ENCODE assay signal across 7 mouse cellular contexts in genomic region chr11:118648369-118648768, GRCm38 (mm10).
DNase-seq lines count a peak whose midpoint lies in the region; ATAC-seq lines count a peak whose summit lies in the region.

No protein-coding gene starts in this region.

- WGBS in midbrain, embryonic 14.5 days = 24% methylated on average over 5 of the region's 5 CpGs
- 27% methylated on average over 5 of the region's 5 CpGs for WGBS in midbrain, embryonic 13.5 days

- DNase-seq in midbrain, embryonic 14.5 days = peak; percentile 48
- DNase-seq in NIH3T3 (ENCODE audit: low read depth) = peak; percentile 24
- peak; percentile 89 for DNase-seq in cerebellum, adult 11-12 months
- DNase-seq in heart, adult 8-10 months (ENCODE audit: low spot score) = peak; percentile 26
- peak; percentile 53 for DNase-seq in lung, postnatal 10 days
- no peak for DNase-seq in natural killer cell, adult 2 months (ENCODE audit: low spot score in 2 of 2)

- ATAC-seq in midbrain, embryonic 14.5 days (ENCODE audit: low FRiP score, low TSS enrichment) = no peak
- no peak for ATAC-seq in midbrain, embryonic 13.5 days

- H3K27ac ChIP-seq in midbrain, embryonic 14.5 days (replicated peaks; ENCODE audit: low read depth, low read length) = no peak overlapping the region
- H3K27ac ChIP-seq in midbrain, embryonic 13.5 days = no peak overlapping the region

- H3K9ac ChIP-seq in midbrain, embryonic 14.5 days (replicated peaks; ENCODE audit: low read length) = no peak overlapping the region
- H3K9ac ChIP-seq in midbrain, embryonic 13.5 days (replicated peaks) = no peak overlapping the region

- no peaks in the 10 kb centered on the region for H3K36me3 ChIP-seq in midbrain, embryonic 14.5 days (ENCODE audit: control insufficient read depth, insufficient read depth, low read length)
- H3K36me3 ChIP-seq in midbrain, embryonic 13.5 days = no peaks in the 10 kb centered on the region

- H3K4me3 ChIP-seq in midbrain, embryonic 14.5 days (replicated peaks; ENCODE audit: low read depth, low read length) = no peak overlapping the region
- no peak overlapping the region for H3K4me3 ChIP-seq in midbrain, embryonic 13.5 days (replicated peaks)

- H3K9me3 ChIP-seq in midbrain, embryonic 14.5 days (ENCODE audit: control insufficient read depth, low read length) = no peaks in the 10 kb centered on the region
- H3K9me3 ChIP-seq in midbrain, embryonic 13.5 days = no peaks in the 10 kb centered on the region

- H3K4me1 ChIP-seq in midbrain, embryonic 14.5 days (ENCODE audit: control insufficient read depth, insufficient read depth, low read length) = 0 out of 2 replicates have a peak, but pooled peaks cover 4% of the 10 kb centered on the region
- H3K4me1 ChIP-seq in midbrain, embryonic 13.5 days (replicated peaks) = peaks cover 23% of the 10 kb centered on the region

- no peaks in the 10 kb centered on the region for H3K27me3 ChIP-seq in midbrain, embryonic 14.5 days (ENCODE audit: control insufficient read depth, insufficient read depth, low read length)
- no peaks in the 10 kb centered on the region for H3K27me3 ChIP-seq in midbrain, embryonic 13.5 days

- no peak overlapping the region for H3K4me2 ChIP-seq in midbrain, embryonic 14.5 days (ENCODE audit: low read length)
- no peak overlapping the region for H3K4me2 ChIP-seq in midbrain, embryonic 13.5 days (replicated peaks)

Comparison
In these comparisons a context has a peak if more than half of its experiments do, and no peak if none do; other contexts are left out.
1. DNase-seq: peak in midbrain, embryonic 14.5 days (single experiment), NIH3T3 (single experiment), cerebellum, adult 11-12 months (single experiment), heart, adult 8-10 months (single experiment) and lung, postnatal 10 days (single experiment); none in natural killer cell, adult 2 months (0 of 2).